Mouse (Mus musculus) monocyte, adult 5-6 weeks (primary cell): ENCODE measurements around the gene Gramd4. TPM values are rescaled to one million over a fixed set of nuclear protein-coding genes. Genes with fewer than 3 reads are reported as not detected.

Experiments used
- ATAC-seq: fragments of 153-309, 156-312 bp; replicated peaks from 2 replicates; pipeline ENCODE4 v1.8.0; 2017; ENCODE audit warnings: mild to moderate bottlenecking; ENCODE audit not compliant: low TSS enrichment, insufficient number of reproducible peaks, severe bottlenecking, poor library complexity, low FRiP score
- total RNA-seq: library from RNA; stranded (forward); fragments of 200-1000, 200-491, 200-594 nt; gene quantifications from 3 replicates; pipeline ENCODE4 v1.2.3, GENCODE M21; 2017

Gene Gramd4
- total RNA-seq, 1 experiment from 2014 or later, result 112 TPM

DNA sequence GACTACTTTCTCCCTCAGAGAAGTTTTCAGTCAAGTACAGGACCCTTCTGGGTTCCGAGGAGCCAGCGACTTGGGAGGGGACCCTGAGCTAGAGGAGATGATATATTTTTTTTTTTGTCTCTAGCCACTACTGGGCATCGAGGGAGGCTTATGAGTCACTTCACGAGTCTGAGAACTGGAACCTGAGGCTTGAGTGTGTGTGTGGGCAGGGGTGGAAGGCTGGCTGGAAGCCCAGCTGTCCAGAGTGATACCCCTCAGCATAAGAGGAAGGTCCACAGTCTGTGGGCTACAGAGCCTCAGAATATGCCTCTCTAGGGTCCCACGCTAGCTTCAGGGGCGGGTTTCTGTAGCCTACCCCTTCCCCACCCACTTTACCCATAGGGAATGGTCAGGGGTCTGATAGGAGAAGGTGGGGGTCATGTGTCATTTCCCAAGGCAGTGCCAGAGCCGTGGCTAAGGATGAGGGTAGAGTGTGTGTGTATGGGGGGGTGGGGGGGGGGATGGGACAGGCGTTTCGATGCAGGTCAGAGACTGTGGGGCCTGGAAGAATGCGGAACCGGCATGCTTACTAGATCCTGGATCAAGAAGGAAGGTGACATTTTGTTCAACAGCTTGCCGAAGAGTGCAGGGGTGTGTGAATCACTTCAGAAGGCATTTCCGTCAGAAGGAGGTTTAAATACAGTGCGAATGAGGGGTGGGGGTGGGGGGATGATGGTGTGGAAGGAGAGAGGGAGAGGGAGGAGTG, 9.5 kb downstream of the Gramd4 start:
- ATAC-seq, result peak; percentile 18

DNA sequence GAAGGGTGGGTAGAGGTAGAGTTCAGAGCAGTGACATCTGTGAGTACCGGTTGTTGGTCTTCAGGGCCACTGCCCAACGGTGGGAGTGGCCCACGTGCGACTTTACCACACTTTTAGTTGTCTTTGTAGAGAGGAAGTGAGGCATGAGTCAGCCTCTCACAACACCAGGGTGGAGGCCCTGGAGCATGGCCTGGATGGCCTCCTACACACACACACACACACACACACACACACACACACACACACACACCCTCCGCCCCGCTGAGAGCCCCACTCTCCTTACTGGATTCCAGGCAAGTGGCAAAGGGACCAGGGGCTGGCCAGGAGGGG, 10.1 kb downstream of the Gramd4 start:
- ATAC-seq, result peak; percentile 81

- ATAC-seq, result no peak
Observed at GRCm38 (mm10) chr15:86067941-86068495, 10.5 kb downstream of the Gramd4 start.

GRCm38 (mm10) chr15:86069011-86069791, 11.7 kb downstream of the Gramd4 start:
- ATAC-seq, result peak; percentile 63

GRCm38 (mm10) chr15:86070368-86070767, 12.9 kb downstream of the Gramd4 start:
- ATAC-seq, result no peak

GRCm38 (mm10) chr15:86071166-86071565, 13.7 kb downstream of the Gramd4 start:
- no peak for ATAC-seq

- ATAC-seq, result no peak
Observed at GRCm38 (mm10) chr15:86074171-86074937, 16.9 kb downstream of the Gramd4 start.

- ATAC-seq, result no peak
Observed at GRCm38 (mm10) chr15:86075305-86076047, 18.0 kb downstream of the Gramd4 start.

- no peak for ATAC-seq
Observed at GRCm38 (mm10) chr15:86076048-86076315, 18.5 kb downstream of the Gramd4 start.

DNA sequence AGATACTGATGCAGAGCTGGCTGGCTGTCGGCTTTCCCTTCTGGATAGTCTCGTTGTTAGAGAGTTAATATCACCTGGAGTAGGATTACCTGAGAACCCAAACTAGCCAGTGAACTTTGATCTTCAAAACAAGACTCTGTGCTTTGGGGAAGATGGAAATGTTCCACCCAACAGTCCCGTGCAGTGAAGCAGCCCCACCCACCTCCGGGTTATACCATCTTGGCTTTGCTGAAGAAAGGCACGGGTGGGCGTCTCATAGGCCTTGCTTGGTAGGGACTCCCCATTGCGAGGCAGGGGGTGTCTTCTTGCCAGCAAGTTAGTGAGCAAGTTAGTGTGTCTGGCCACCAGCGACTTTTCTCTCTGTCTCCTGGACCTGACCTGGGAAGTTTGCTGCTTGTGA, 18.9 kb downstream of the Gramd4 start:
- ATAC-seq, result no peak

DNA sequence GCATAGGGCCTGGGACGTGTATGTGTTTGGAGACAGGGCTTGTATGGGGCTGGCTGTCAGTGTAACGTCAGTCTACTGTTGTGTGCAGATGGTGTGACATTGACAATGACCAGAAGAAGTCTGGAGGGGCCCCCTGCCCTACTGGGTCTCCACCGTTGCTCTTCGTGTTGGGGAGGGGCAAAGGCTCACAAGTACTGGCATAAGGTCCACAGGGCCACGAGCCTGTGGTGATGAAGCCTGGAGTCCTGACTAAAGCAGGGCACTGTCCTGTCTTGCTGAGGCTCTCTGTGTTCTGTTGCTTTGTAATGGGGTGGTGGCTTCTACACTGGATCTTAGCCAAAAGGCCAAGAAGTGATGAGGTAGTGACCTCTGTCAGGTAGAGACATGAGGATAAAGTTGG, 20.4 kb downstream of the Gramd4 start:
- no peak for ATAC-seq

- ATAC-seq, result no peak
Observed at GRCm38 (mm10) chr15:86078481-86079216, 21.2 kb downstream of the Gramd4 start.

DNA sequence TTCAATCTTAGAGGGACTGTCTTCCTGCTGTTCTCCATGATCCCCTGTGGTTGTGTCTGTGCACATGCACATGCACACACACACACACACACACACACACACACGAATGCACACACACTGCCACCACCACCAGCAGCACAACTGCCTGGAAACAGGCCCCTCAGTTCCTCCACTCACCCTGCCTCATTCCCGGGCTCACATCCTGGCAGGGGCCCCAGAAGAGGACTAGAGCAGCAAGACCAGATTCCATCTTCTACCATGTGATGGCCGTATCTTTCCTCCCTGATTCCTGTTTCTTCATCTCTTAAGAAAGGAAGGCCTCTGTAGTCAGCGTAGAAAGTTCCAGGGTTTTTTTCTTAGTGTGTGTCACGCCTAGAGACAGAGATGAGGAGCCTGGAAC, 22.0 kb downstream of the Gramd4 start:
- no peak for ATAC-seq

DNA sequence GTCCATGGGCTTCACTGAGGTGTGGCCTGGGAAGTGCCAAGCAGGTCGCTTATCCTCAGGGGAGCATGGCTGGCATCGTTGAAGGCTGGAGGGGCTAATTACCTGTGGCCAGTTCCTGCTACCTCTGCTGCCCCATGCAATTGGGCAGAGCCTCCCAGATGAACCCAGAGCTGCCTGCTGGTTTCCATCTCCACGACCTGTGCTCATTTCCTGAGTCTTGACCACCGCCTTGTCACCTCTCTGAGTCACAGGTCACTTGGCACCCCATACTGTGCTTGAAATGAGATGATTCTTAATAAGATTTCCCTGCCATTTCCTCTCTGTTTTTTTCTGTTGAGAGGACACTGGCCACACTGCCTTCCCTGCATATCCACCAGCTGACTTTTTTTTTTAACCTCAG, 22.4 kb downstream of the Gramd4 start:
- ATAC-seq, result no peak

DNA sequence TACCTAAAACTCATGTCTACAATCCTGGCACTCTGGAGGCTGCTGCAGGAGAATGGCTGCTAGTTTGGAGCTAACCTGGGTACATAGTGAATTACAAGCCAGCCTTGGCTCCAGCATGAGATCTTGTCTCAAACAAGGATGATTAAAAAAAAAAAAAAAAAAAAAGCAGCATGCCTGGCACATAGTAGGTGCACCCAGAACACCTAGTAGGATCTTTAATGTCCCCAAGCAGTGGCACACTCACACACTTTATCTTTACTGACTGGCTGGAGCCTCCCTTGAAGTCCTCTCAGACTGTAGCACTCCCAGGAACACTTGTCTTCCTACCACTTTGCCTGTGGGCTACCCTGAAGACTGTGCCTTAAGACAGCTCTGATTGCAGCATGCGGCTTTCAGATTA, 22.9 kb downstream of the Gramd4 start:
- no peak for ATAC-seq

- no peak for ATAC-seq
Observed at GRCm38 (mm10) chr15:86081654-86082053, 24.2 kb downstream of the Gramd4 start.

GRCm38 (mm10) chr15:86082551-86082961, 25.1 kb downstream of the Gramd4 start:
- no peak for ATAC-seq

DNA sequence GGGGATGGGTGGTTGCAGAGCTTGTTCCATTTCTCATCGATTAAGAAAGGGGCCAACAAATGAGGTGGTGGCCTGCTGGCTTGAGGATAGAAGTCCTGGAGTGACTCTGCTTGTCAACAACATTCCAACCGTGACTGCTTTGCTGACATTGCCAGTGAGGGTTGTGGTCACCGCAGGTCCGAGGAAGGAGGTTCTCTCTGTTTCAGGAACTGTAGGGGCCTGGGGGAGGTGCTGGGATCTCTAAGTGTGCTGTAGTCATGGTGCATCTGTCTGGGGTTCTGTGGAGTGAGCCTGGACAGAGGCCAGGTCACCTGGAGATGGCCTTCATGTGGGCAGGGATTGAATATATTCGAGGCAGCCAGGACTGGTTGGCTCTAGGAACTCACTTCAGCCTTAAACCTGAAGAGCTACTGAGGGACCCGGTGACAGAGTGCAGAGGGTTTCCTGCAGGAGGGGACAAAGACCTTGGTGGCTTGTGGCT, 25.8 kb downstream of the Gramd4 start:
- ATAC-seq, result no peak
